Mouse (Mus musculus) c-Kit-positive CD71-positive TER-119-negative erythroid progenitor cells, embryonic 14.5 days (primary cell): ENCODE data around the gene Agap1.

Experiments used
- DNase-seq: peaks from one replicate; pipeline ENCODE4 v3.0.0-alpha.2; 2013; ENCODE audit warnings: low read depth

The Agap1 gene

DNA sequence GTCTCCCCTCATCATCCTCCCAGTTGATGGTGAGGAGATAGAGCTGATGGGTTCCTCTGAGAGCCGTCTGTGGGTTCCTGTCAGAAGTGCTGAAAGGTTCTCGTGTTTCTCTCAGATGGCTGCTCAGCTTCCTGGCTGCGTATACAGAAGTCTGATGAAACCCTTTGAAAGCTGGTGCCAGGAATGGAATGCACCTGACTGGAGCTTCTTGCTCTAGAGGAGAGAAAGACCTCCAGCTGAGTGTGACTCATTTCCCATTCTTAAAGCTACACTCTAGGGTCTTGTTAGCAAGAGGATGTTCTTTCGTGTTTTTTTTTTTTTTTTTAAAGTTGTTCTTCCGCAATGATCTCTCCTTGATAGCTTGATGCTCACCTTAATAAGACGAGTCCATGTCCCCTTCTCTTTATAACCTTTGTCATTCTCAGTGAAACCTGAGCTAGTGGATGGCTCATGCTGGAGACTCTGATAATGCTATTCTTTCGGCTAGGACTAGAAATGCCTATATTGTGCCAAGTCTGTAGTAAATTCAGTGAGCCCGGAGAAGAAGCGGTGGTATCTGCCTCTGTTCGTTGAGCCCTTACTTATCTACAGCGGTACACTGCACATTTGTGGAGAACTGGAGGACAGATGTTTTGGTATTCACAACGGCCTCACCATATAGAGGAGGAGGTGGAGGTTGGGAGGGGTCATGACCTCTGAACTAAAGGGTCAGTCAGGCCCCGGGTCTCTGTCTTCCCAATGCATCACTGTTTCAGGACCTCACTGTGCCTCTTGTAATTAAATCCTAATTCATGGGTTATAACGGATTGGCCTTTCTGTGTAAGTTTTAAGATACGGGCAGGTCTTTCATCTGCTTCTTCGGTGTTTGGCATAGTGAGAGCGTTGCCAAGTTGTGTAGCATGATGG is 2.8 kb downstream of the Agap1 start:
- DNase-seq, result no peak

DNA sequence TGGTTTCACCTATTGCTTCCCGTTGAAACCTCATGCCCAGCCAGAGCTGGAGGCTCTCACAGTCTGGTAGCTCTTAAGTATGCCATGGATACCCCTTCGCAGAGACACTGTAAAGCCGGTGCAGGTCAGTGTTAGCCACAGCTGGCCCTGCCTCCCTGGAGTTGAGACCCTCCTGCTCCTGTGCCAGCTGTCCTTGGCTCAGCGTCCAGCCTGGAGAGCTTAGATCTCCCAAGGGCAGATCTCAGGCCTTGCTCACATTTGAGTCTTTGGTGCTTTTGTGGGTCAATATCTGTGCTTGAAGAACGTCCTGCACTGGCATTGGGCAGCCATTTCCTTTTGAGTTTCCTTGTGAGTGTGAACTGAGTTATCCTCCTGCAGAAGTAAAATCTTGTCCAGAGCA is 7.3 kb downstream of the Agap1 start:
- DNase-seq, result no peak

DNA sequence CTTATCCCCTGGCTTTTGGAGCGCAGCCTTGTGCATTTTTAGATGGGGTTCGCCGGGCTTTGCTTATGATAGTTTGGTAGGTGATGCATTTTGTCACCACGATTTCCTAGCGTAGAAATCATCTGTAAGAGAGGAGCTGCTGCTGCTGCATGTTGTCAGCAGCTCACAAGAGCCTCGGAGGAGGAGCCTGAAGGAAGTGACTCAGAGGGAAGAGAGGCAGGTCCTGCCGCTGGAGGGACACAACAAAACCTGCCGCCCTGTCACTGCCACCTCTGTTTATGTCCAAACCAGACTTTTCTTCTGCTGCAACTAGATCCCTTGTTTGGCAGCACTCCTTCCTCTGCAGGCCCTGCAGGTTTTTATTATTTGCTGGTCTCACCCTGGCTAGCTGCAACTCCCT is 8.5 kb downstream of the Agap1 start:
- DNase-seq, result no peak

DNA sequence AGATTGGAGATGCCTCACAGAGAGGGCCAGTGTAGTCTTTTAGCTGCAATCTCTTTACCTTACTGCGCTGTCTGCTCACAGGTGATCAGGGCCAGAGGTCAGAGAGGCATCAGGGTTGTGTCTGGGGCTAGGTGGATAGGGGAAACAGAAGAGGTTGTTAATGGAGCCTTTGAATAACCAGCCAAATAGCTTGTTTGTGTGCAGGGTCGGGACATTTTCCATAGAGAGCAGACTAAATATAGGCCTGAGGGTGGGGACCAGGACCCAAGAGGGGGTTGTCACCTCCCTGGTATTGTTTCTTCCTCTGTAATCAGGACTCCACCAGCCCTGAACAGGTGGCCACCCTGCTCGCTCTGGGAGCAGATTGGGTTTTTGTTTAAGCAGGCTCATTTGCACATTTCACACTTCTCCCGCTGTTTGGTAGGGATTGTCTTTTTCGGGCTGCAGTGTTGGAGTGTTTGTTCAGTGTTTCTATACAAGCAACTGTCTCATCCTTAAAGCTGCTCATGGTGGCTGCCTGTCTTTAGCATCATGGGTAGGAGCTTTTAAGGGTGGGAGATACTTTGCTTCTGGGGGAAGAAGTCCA is 10.9 kb downstream of the Agap1 start:
- DNase-seq, result no peak

- no peak for DNase-seq
These were observed 12.9 kb downstream of the Agap1 start for GRCm38 (mm10) chr1:89467321-89468069.

- no peak for DNase-seq
These were observed 13.5 kb downstream of the Agap1 start for GRCm38 (mm10) chr1:89468141-89468540.

DNA sequence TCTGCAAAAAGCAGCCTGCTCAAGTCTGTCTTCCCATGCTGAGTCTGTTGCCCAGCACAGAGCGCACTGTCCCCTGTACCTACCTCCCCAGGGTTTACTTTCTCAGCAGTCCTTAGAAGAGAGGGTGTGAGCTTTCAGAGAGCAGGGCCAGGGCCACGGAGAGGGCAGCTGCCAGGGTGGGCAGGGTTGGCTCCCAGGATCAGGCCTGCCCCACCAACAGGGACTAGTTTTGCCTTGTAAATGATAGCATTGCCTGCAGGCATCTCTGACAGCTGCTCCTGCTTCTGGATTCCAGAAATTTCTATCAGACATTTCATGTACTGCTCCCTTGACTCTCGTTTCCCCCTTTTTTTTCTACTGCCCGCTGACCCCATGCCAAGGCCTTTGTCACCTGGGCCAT is 16.8 kb downstream of the Agap1 start:
- DNase-seq, result no peak

GRCm38 (mm10) chr1:89471891-89472290 is 17.3 kb downstream of the Agap1 start:
- no peak for DNase-seq

DNA sequence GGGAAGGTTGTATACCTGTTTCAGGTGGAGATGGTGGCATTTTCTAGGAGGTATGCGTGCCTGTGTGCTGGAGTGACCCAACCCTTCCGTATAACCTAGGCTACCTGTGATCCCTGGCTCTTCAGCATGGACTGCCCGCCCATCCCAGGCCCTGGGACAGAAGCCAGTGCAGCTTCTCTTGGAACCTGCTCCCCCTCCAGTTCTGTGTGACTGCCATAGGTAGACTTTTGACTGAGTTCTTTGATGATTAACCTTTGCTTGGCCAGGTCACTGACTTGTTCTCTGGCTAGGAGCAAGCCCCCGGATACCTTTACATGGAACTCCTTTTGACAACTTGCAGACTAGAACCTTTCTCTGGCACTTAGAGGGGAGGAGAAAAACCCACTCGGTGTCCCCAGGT is 19.3 kb downstream of the Agap1 start:
- no peak for DNase-seq

- no peak for DNase-seq
These were observed 20.2 kb downstream of the Agap1 start for GRCm38 (mm10) chr1:89474853-89475252.

GRCm38 (mm10) chr1:89477033-89477432 is 22.4 kb downstream of the Agap1 start:
- no peak for DNase-seq

- DNase-seq, result no peak
These were observed 24.2 kb downstream of the Agap1 start for GRCm38 (mm10) chr1:89478571-89479460.

DNA sequence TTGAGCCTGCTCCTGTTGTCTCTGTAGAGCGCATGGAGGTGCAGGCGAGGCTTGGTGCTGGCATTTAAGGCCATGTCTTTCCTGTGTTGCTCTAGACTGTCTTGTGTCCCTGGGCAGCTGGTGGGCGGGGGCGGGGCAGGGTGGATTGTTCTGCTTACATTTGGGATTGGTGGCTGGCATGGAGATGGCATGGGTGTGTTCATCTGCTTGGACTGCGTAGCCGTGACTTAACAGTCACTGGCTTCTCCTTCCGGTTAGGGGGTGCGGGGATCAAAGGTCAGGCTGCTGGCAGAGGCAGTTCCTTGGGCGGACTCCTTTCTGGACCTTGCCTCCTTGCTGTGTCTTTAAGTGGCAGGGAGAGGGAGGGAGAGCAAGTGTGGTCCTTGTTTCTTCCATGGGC is 26.5 kb downstream of the Agap1 start:
- no peak for DNase-seq

DNA sequence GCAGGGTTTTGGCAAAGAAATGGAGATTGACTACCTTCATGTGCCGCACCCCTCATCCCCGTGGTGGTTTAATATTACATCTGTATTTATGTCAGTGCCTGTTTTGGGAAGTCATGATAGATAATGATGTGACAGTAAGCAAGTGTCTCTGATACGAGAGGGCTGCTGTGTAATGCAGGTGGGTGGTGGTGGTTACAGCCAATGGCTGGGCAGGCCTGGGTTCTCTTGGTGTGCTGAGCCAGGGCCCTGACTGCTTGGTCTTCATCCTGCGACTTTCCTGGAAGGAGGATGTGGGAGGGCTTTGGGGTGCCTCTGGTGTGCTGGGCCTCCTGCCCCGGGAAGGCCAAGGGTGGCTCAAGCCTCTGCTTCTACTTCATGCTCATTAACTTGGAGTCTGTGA is 28.2 kb downstream of the Agap1 start:
- DNase-seq, result no peak

GRCm38 (mm10) chr1:89486891-89487290 is 32.3 kb downstream of the Agap1 start:
- DNase-seq, result no peak

- no peak for DNase-seq
These were observed 34.7 kb downstream of the Agap1 start for GRCm38 (mm10) chr1:89489111-89489971.

DNA sequence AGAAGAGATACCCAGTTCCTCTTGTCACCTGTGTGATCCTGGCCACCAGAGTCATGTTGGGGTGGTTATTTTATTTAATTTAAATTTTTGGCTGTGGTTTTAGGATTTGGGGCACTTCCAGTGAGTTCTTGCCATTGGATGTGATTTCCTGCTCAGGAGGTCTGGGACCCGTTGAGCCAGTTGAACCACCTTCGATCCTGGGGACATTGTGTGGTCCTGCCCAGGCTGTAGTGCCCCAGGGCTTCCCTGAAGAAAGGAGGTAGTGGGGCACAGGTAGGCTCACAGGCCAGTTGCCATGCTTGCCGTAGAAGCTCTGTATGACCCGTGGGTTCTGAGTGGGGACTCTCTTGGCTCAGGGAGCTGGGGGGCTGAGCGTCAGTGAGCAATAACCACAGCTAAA is 38.6 kb downstream of the Agap1 start:
- DNase-seq, result no peak

GRCm38 (mm10) chr1:89494816-89495215 is 40.2 kb downstream of the Agap1 start:
- DNase-seq, result no peak

DNA sequence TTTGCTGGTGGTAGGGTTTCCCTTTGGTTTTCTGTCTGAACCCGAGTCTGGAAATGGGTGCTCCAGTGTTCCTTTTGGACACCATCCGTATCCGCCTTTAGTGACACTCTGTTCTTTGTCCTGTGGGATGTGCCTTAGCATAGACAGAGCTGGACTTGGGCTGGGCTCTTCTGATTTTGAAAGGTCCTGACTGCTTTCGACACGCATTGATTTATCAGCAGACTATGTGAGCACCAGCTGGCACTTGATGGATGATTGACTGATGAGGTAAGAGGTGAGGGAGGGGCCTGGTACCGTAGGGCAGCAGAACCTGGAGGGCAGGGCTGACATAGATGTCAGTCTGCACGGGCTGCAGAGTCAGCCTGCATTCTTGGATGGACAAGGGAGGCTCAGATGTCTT is 41.6 kb downstream of the Agap1 start:
- DNase-seq, result no peak

GRCm38 (mm10) chr1:89500925-89501324 is 46.3 kb downstream of the Agap1 start:
- DNase-seq, result no peak

DNA sequence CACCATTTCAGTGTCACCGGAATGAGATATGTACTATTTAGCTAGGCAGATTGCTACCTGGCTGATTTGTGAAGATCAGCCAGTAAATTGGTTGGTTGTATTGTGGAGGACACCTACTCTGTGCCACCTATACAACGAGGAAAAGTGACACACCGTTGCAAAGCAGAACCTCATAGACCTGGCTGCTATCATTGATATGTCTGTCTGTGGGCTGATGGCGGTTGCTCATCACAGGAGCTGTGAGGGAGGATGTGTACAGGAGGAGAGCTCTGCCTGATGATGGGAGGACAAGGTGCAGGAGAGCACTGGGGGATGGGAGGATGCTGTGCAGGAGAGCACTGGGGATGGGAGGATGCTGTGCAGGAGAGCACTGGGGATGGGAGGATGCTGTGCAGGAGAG is 46.7 kb downstream of the Agap1 start:
- no peak for DNase-seq
